Mouse (Mus musculus) embryo, embryonic 11 days (tissue): ENCODE measurements at regions not wholly inside any gene's neighbourhood (a gene's known extent, or its start where the extent isn't known, plus 50 kb on each side); places are given as distances from the start of the nearest gene placed in this dataset.
"Not testable (repeated sequence)": the region's sequence is repeated elsewhere in the genome, so short reads cannot be mapped to it uniquely, and the experiment has no call there.

Experiments
- DNase-seq: peaks from one replicate; pipeline ENCODE4 v3.0.0-alpha.2; 2015

DNA sequence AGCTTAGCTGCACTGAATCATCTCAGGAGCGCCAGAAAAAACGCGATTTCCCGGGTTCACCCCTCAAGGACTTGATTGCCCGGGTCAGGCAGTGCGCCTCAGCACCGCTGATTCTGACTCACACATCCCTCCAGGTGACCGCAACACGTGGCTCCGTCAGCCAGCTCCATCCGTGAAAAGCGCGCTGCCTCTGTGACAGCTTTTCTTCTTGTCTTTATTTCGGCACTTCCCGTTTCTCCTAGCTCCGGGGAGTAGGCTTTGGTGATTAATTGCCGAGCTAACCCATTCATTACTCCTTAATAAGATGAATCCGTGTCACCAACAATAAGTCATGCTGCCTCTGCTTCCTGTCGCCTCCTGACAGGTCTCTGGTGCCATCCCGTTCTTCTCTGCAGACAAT lies 108.6 kb downstream of the Katnal1 start:
- peak; percentile 53 for DNase-seq

DNA sequence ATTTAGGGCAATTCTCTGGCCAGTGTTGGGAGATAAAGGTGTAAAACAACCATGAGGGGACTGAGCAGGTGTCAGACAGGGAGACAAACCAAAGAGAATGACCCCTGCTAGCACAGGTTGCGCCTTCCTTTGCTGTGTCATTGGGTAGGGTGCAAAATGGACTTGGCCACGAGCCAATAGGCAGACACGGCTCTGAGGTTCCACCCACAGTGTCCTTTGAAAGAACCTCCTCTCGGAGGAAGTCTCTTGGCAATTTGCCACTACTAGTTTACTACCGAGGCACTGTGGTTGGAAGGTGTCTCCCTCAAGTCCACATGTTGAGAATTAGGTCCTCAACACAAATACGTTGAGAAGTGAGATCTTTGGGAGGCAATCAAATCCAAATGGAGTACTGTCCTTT lies 109.7 kb downstream of the Katnal1 start:
- no peak for DNase-seq

DNA sequence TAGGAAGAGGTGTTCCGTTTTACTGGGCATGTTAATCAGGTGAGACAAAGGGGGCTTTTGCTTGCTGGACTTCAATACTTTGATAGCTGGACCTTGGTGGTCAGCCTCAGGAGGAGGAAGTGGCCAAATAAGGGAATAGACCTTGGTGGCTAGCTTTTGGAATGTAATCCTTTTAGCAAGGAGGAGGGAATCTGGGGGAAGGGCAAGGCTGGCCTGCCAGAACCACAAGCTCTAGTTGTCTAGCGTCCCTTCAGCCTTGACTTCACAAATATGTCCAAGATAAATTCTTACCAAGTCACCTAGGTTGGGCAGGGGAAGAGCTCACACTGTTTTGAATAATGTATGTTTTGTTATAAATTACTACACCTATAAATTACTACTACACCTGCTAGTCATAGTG lies 110.4 kb downstream of the Katnal1 start:
- no peak for DNase-seq

DNA sequence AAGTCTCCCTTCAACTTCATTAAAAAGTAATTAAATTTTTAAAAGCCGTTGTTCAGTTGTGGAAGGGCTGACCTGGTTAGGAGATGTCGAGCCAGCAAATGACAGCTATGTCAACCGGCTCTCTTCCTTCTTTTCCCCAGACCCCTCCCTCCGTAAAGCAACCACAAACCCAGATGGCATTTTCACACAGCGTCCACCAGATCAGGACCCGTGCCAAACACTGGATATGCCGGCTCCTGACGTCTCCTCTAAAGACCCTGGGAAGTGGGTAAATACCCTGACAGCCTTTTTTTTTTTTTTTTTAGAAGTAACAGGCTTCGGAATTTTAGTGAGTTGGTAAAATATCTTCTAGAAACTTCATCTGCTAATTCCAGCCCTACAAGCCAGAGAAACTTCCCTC lies 116.3 kb downstream of the Katnal1 start:
- no peak for DNase-seq

DNA sequence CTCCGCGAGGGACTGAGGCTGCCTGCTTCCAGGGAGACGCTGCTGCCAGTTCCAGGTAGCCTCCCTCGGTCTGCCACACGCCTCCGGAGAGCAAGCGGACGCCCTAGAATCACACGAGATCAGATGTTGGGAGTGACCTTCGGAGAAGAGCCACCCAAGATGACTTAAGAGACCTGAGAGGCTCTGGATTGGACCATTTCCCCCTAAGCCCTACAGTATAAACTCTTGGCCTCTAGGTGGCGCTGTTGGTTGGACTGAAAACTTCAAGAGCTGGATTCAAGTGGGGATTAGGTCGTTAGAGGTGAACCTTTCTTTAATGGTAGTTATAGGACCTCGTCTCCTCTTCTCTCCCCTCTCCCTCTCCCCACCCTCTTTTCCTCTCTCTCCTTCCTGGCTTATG lies 117.1 kb downstream of the Katnal1 start:
- peak; percentile 87 for DNase-seq

DNA sequence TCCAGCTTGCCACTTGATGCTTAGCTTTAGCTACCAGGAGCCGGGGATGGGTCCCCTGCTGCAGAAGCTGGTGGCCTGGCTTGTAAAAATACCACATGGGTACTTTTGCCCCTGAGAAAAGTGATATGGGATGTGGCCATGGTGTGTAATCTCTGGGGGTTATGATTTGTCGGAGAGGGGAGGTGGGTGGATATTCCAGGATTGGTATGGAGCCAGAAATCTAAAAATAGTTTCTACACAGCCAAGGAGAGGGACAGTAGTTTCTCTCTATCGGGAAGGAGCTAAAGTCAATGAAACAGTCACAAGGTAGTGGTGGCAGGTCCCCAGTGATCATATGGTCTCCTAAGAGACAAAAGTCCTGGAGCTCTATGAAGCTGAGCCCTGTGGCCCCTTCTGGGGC lies 119.6 kb downstream of the Katnal1 start:
- no peak for DNase-seq

DNA sequence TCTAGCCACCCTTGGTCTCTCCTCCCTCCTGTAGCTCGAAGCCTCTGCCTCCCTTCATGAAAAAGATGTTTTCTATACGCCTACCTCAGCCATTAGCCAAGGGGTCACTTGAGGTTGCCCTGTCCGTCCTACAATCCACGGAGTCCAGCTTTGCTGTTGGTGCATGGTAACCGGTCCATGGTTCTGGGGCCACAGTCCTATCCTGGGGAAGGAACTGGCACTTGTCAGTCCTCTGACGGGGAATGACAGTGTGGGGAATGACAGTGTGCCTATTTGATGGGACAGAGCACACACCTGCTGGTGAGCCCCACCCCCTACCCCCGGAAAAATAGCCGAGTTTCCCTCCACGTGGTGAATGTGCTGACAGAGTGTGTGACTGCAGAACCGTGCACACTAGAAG lies 120.1 kb downstream of the Katnal1 start:
- DNase-seq = no peak

DNA sequence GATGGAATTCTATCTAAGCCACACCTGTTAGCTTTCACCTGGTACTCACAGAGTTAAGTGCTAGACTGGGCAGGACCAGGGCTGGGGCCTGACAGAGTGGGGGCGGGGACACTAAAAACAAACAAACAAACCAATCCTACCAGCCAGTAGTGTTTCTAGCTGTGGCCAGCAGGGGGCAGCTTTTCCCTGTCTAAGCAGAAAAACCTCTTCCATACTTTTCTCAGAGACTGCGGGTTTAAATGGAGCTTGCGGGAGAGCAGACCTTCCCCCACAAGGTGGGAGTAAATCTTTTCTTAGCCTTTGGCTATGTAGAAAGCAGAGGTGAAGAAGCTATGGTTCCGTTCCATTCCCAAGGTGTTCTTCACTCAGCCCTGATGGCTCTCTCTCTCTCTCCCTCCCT lies 120.7 kb downstream of the Katnal1 start:
- peak; percentile 76 for DNase-seq

DNA sequence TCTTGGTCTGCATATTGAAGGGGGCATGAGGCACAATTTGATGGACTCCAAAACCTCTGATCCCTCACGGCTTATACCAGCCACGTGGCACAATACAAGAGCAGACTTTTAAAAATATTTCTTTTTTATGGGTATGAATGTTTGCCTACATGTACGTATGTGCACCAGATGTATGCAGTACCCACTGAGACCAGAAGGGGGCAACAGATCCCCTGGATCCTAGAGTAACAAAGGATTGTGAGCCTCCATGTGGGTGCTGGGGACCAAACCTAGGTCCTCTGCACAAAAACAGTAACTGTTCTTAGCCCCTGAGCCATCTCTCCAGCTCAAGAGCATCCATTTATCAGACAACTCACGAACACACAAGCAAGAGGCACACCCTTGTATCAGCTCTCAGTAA lies 121.5 kb downstream of the Katnal1 start:
- no peak for DNase-seq

DNA sequence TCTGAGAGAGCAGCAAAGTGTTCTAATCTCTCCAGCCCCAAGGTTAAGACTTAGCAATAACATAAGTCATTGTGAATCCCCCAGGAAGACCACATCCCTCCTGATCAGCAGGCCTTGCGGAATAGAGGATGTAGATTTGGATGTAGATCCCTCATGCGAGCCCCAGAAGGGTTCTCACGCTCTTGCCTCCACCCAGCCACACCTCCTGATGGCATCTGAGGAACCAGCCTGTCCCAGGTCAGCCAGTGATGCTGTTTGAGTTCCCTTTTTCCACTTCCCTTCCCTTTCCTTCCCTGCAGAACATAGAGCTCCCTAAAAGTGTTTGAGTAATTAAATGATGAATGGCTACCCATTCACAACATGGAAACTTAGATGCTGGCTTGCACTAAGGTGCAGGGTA lies 124.1 kb downstream of the Katnal1 start:
- no peak for DNase-seq

DNA sequence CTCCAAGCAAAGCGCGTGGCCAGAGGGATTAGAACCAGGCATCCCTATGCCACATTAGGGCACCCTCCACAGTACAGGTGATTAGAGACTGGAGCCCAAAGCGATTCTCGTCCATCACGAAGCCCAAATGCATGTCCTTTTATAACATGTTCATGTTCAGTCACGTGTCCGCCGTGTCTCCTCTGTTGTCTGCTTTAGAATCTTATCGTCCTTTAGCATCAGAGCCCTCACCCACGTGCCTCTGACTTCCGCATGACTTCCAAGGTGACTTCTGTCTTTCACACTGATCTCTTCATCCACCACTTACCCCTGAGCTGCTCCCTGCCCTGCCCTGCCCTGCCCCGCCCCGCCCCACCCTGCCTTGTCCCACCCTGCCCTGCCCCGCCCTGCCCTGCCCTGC lies 125.3 kb downstream of the Katnal1 start:
- no peak for DNase-seq

DNA sequence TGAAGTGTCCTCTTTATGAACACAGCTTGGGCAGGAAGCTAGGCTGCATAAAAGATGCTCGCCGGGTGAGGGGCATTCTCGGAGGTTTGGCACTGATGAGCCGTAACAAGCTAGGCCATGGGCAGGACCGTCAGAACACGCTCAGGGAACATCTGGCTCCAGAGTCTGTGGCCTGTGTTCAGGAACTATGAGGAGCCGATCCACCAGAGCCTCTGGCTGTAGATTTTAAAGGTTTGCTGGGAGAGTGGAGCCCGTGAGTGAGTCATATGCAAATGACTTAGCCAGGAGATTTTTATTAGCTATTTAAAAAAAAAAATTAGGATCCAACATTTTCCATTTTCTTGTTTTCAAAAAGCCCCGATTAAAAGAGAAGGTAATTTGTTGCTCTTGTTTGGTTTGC lies 126.4 kb downstream of the Katnal1 start:
- no peak for DNase-seq

DNA sequence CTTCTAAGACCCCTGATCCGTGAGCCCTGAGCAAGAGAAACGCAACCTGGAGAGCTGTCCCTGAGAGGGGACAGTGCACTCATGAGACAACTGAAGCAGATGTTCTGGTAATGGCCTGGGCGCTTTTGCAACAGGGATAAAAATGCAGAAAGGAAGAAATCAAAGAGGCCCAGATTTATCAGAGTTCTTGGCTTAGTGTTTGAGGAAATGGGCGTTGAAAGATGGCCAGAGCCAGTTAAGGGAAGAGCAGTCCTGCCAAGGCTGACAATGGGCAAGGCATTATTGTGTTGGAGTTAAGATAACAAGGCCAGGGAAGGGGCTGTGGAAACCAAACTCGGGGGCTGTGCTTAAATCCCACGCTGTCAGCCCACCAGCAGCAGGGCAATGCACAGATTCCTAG lies 130.6 kb downstream of the Katnal1 start:
- no peak for DNase-seq

DNA sequence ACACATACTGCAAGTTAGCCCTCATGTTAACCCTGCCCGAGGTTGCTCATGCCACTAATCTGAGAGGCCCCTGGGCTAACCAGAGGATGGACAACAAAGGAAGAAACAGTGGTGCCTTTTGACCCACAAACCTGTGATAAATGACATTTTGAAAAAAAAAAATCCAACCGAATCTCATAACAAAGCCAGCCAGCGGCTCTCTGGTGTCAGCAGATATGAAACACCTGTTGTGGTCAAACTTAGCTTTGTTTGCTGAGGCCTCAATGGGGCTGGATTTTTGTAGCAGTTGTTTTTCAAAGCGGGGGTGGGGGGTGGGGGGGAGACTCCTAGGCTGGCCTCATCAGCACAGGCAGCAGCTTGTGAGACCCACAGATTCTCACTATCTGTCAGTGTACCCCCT lies 133.0 kb downstream of the Katnal1 start:
- DNase-seq = peak; percentile 39

DNA sequence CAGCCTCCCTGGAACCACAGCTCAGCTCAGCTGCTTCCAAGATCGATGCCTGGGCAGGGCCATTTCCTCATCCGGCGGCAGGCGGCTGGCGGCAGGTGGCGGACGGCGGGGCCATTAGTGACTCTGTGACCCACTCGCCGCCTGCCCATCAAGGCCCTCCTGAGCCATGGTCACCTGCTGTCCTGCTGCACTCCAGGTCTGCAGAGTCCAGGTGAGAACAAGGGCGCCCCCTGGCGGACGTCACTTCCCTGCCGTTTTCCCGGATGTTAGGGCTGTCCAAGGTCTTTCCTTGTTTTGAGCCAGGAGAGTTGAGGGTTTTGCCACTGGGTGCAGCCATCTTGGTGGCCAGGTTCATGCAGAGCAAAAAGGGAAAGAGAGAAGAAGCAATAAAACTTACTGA lies 134.7 kb downstream of the Katnal1 start:
- peak; percentile 70 for DNase-seq

DNA sequence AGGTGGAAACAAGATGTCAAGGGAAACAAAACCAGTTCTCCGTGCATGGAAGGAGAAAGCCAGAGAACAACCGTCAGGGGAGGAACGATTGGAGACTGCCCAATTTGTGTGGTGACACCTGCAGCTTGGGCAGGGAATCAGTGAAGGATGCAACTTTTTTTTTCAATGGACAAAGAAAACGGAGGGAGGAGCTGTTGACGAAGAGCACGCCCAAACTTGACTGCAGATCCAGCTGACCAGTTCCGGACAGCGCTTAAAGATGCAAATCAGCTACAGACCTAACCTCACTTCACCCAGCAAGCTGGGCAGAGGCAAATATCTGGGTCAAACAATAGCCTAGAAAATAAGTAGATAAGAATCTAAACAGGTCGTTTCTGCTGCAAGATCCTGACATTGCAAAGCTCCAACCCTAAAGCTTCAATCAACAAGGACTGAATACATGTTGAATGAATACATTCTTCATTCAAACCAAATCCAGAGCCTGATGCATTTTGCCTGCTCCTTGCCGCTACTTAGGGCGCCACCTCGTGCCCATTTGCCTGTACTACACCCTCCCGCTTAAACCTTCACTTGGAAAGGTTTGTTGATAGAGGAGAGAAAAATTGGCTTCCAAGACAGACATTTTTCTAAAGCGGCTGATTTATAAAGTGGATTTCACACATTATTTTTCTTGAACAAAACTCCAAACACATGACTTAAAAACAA lies 136.2 kb downstream of the Katnal1 start:
- DNase-seq = peak; percentile 82

DNA sequence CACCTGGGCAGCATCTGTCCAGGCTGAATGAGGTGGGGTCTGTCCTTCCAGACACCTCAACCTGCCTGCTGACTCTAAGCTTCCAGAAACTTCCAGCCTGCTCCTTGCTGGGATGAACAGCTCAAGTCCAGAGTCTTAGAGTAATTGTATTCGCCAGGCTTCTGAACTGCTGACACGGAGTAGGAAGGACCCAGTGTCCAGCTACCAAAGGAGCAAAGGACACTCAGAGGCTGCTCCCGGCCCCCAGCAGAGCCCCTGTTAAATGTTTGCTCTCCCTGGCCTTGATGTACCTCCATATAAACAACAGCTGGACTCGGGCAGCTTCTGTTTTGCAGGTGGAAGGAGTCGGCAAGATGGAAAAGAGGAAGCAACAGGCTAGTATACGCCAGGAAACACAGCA lies 137.5 kb downstream of the Katnal1 start:
- DNase-seq = no peak

DNA sequence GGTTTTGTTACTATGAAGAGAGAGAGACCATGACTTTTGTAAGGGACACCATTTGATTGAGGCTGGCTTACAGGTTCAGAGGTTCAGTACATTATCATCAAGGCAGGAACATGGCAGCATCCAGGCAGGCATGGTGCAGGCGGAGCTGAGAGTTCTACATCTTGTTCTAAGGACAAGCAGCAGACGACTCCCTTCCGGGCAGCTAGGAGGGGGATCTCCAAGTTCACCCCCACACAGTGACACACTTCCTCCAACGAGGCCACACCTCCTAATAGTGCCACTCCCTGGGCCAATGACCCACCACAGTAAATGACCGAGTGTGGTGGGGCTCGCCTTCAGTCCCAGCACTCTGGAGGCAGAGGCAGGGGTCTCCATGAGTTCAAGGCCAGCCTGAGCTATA lies 138.8 kb downstream of the Katnal1 start:
- DNase-seq = not testable (repeated sequence)

DNA sequence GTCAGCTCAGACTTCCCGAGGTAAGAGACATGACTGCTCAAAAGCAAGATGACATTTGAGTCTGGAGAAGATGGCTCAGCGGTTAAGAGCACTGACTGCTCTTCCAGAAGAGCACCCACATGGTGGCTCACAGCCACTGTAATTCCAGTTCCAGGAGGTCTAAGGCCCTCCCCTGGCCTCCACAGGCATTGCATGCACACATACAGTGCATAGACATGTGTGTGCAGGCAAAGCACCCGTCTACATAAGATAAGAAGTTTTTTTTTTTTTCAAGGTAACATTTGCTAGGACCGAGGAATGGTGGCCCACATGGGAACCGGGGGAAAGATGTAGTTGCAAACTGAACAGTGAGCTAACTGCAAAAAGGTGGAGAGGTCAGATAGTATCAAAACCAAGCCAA lies 139.3 kb downstream of the Katnal1 start:
- DNase-seq = no peak

DNA sequence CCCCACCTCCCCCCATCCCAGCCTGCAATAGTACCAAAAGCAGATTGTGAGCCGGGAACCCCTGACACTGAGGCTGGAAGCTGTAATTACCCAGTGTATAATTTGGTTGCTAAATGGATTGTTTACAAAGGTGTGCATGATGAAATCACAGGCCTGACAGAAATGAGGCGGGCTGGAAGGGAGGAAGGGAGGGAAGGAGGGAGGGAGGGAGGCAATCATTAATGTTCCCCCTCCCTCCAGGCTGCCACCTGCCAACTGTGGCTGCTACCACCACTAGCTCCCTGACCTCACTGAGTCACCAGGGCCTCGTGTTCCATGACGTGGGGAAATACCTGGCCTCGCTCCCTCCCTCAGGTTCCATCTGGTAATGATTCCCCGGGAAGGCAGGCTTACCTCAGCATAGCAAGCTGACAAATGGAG lies 140.0 kb downstream of the Katnal1 start:
- DNase-seq = peak; percentile 49

DNA sequence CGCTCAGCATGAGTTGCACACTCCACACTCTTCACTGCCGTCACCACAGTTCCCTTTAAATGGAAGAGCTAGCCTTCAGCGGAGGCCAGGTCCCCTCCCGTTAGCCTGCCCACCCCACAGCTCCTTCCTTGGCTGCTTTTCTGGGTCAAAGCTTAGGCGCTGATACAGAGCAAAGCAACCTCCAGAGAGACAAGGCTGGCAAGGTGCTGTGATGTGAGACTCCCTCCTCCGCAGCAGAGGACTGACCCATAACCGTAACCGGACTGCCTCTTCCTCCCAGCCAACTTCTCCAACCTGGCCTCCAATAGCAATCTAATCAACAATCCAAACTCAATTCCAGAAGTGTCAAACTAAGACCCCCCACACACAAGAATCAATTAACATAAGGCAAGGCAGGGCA lies 140.4 kb downstream of the Katnal1 start:
- DNase-seq = no peak

DNA sequence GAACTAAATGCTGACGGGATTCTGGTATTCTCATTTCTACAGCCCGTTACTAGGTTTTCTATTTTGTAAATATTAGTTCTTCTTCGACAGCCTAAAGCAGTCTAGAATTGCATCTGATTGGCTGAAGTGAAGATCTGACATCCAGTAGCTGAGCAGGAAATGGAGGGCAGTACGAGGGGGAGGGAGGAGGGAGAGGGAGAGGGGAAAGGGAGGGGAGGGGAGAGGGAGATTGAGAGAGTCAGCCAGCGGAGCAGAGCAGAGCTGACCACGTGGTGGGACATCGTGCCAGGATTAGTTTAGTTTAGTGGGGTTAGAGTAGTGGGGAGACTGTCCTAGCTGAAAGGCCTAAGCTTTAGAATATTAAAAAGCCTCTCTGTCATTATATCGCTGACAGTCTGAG lies 141.8 kb downstream of the Katnal1 start:
- DNase-seq = peak; percentile 61

DNA sequence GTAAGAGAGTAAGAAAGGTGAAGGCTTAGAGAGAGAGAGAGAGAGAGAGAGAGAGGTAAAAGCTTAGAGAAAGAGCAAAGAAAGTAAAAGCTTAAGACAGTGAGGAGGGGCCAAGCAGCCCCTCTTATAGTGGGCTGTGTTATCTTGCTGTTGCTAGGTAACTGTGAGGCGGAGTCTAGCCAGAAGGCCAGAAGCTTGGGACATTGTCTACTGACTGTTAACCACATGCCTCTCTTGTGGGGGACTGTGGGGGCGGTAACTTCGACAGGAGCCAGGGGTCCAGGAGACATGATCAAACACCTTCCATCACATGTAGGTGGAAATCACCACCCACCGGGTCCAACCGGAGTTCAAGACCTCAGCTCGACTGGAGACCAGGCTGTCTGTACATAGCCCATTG lies 148.0 kb downstream of the Katnal1 start:
- DNase-seq = peak; percentile 40

DNA sequence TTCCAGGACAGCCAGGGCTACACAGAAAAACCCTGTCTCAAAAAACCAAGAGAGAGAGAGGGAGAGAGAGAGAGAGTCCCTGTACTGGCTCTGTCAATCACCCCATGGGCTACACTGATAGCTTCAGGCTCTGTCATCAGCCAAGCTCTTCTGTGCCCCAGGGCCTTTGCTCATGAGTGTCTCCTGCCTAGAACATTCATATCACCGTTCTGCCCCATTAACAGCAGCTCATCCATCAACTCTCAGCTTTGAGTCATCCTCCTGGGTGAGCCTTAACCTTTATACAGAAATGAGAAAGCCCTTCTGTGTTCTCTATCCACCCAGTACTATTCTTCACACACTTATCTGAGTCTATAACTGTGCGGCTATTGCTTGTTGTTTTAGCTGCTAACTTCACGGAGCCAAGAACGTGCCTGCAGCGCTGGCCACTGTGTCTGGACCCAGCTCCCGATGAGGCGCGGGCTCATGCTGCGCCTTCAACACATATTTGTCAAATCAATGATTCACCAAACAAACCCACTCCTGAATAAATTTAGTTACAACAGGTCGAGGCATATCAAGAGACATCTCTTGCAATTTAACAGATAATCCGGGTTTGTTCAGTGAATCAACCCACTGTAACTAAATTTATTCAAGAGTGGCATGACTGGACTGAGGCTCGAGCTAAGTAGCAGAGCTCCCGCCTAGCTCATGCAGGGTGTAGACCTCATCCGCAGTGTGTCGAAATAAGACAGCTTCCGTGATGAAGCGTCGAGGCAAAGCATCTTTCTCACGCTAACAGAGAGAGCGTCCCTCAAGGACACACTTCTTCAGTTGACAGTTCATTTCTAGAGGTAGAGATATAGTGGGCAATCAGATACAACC lies 152.1 kb downstream of the Katnal1 start:
- no peak for DNase-seq

DNA sequence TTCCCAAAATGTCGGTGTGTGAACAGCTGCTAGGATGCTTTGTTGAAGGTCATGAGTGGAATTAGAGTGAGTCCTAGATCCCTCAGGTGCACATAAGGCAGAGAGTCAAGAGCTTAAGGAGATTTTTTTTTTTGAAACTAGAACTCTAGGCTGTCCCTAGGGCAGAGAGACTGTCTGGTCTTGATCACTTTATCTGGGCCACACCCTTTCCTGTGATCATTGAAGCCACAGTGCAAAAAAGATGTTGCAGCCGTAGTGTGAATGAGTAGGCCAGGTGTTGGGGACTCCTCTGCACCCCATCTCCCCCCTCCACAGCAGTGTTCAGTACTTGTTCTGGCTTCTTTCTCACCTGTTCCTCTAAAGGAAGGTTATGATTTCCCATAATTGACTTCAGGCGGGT lies 153.9 kb downstream of the Katnal1 start:
- DNase-seq = no peak
